Mouse (Mus musculus): ENCODE results near the gene Sptlc2.

Gene Sptlc2

DNA sequence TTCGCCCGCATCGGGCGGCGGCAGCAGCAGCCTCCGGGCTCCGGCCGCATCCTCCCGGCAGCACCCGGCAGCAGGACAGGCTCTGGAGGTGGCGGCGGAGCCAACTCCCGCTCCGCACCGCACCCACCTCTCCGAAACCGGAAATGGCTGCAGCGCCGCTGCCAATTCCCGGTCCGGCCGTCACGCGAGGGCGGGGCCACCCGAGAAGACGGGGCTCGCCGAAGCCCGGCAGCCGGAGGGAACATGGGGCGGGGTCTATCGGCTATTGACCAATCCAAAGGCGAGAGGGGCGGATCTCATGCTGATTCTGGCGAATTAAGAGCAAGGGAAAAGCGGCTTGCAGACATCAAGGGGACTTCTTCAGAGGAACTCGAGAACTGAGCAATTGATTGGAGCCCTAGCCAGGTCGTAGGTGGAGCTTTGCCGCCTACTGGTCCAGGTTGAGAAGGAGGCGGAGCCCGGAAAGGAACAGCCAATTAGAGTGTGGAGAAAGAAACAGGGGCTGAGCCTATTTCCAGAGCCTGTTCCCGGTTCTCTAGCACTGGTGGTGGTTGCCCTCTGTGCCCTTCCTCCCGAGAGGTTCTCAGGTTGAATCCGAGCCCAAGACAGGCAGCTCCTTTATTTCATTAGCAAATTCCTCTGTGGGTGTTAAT is at the start of gene Sptlc2:
Sptlc2 (minus strand) TSS at position 234 of the 653 bp plus-strand sequence.
- DNase-seq (ENCODE audit: low spot score in 2 of 2) = peak; percentile 99 to 100

DNA sequence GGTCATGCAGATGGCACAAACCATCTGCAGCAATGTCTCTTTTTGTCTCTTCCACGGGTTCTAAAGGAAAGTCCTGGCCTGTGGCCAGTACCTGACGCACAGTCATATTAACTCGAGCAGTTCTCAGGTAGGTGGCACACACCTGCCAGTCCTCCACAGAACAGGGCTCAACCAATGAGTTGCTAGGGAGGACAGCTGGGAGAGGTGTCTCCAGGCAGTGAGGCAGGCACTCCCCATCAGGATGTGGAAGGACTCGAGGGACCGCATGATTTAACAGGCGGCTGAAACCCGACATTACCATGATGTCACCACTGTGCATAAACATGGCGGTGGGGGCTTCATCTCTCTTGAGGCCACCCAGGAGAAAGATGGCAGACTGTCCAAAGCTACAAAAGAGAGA is 40.7 kb upstream of the Sptlc2 start:
- no peak for DNase-seq (ENCODE audit: low spot score in 2 of 2)

DNA sequence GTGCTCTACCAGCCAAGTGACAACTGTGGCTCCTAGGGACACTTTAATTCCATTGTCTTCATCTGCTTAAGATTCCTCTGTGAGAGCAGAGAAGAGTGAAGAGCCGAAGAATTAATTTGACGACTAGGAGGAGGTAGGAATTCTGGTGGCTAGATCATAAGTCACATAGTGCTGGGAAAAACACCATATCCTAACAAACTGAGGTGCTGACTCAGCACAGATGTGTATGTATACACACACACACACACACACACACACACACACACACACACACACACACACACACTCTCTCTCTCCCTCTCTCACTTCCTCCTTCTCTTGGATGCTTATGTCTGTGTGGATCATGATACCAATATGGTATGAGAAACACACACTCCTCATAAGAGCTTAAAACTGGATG is 40.1 kb upstream of the Sptlc2 start:
- DNase-seq (ENCODE audit: low spot score in 2 of 2) = no peak

DNA sequence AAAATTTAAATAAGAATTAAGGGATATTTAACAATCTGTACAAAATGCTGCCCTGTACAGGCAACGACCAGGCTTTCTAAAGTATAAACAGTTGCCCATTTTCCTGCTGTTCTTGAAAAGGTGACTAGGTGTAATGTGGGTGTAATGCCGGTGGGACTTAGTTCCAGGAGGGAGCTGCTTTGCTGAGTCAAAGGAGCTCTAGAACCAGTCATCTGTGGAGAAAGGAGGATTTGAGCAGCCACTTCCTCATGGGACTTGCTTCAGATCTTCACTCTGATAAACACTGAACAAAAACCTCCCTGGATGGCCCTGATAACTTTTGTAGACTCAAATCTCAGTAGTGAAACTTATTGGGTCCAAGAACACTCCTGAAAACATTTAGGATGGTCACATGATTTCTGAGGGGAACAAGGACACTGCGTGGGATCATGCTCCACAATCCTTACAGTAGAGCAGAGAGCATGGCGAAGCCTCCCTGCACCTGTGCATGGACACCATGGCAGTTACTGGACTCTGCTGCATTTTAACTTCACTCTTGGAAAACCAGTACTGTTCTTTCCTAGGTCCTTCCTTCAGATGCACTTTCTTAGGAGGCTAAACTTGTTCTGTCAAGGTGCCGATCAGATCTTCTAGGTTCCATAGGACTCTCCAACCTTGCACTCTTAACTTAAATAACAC is 38.3 kb upstream of the Sptlc2 start:
- no peak for DNase-seq (ENCODE audit: low spot score in 2 of 2)

DNA sequence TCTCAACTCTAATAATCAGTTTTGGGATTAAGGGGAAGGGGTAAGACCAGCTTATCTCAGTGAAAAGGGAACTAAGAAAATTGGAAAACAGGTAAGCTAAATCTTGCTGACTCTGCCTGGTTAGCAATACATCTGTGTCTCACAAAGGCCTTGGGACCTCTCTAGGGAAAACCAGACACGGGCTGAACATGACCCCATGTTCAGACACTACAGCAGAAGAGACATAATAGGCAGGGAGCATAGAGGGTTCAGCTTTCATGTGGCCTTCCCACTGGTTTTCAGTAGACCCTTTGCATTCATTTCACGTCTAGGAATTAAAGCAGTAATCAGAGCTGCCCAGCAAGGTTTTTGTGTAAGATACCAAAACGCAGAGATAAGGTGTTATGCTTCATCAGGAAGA is 36.4 kb upstream of the Sptlc2 start:
- no peak for DNase-seq (ENCODE audit: low spot score in 2 of 2)

DNA sequence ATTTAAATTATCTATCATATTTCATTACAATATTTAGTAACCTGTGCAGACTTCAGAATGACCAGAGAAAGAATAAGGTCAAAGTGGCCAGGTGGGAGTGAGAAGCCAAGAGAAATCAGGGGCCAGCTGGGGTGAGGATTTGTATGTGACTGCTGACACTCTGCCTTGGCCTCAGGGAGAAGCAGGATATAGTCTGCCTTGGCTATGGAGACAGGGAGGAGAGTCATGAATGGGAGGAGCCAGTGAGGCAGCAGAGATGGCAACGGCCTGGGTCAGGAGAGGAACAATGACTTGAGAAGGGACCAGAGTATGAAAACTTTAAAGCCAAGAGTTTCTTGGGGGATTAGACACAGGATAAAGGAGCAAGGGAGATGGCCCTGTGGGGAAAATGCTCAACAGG is 35.5 kb upstream of the Sptlc2 start:
- no peak for DNase-seq (ENCODE audit: low spot score in 2 of 2)

DNA sequence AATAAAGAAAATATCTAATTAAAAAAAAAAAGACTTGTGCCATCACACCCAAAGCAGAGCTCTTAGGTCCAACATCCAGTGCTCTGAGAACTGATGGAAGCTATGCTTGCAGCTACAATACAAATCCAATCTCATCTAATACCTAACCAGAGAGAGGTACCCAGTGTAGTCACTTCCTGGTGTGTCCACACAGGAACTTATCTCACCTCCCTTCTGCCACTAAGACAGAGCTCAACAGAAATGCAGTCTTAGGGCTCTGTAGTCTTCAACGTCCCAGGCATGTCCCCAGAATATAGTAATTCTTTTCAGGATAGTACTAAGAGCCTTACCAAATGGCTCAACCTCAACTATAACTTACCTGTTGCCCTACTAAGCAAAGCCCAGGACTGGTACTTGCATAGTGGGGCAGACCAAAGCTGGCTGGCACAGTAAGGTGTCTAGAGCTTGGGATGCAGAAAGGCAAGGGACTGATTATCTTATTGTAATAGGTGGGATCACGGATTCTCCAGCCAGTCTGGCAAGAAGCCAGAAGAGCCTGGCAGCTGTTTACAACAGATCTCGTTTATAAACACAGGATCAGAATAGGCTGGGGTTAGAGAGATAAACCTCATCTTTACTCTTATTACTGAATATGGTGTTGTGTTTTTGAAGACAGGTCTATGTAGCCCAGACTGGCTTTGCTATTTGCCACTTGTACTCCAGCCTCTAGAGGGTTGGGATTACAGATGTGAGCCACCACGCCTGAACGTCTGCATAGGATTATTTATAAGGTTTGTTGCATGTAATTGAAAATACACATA is 33.8 kb upstream of the Sptlc2 start:
- no peak for DNase-seq (ENCODE audit: low spot score in 2 of 2)

DNA sequence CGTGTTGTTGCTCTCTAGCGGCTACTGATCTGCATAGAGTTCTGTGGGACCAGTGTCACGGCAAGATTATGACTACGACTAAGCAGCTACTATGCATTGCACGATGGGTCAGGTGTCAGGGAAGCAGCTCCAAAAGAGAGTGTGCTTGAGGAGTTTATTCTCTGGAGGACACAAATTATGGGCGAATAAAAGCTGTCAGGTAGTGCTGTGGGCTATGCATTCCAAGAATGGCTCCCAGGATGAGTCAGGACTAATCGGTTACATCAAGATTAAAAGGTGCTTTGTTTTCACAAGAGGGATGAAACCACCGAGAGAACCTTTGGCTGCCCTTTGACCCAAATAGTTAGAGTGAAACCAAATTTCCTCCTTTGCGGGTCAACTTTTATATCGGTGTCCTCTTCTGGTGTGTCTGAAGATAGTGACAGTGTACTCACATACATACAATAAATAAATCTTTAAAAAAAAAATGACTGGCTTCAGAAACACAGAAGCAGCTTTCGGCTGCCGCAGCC is 31.9 kb upstream of the Sptlc2 start:
- DNase-seq (ENCODE audit: low spot score in 2 of 2) = no peak

DNA sequence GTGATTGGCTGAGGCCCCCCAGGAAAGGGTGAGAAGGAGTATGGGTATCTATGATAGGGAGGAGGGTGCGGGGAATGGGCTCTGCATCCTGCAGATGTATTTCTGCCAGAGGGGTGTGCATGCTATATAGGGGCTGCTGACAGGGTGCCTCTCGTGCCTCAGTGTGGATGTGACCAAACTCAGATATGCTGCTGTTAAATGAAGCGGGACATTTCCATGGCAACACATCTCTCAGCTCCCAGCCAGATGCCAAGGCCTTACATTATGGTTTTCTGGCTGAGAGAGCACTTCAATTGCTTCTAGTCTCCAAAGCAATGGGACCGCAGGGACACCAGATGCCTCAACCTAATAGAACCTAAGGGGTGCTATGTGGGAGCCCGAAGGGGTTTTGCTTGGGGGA is 30.8 kb upstream of the Sptlc2 start:
- DNase-seq (ENCODE audit: low spot score in 2 of 2) = peak; percentile 48 to 72

DNA sequence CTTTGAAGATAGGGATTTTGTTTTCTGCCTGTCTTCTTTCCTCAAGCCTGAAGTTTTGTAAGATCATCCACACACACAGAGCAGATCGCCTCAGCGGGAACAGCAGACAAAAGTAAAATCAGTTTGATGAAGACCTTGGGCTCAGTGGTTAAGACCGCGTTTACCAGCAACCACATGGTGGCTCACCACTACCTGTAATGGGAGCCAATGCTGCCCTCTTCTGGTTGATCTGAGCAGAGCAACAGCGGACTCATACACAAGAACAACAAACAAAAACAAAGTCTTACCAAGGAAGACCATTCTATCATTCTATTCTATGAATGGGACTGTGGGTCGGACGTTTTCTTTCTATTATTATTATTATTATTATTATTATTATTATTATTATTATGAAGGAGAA is 28.5 kb upstream of the Sptlc2 start:
- DNase-seq (ENCODE audit: low spot score in 2 of 2) = peak; percentile 35 to 57

DNA sequence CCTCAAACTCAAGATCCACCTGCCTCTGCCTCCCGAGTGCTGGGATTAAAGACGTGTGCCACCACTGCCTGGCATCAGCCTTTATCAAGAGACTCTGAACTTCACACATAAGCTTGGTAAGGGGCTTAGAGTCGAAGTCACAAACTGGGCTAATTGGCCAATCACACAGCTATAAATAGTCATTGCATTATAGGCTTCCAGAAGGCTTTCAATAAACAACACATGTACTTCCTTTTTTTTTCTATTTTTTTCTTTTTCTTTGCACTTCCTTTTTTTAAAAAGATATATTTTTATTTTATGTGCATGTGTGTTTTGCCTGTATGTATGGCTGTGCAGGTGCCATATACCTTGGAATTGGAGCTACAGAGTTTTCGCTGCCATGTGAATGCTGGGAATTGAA is 27.2 kb upstream of the Sptlc2 start:
- no peak for DNase-seq (ENCODE audit: low spot score in 2 of 2)

DNA sequence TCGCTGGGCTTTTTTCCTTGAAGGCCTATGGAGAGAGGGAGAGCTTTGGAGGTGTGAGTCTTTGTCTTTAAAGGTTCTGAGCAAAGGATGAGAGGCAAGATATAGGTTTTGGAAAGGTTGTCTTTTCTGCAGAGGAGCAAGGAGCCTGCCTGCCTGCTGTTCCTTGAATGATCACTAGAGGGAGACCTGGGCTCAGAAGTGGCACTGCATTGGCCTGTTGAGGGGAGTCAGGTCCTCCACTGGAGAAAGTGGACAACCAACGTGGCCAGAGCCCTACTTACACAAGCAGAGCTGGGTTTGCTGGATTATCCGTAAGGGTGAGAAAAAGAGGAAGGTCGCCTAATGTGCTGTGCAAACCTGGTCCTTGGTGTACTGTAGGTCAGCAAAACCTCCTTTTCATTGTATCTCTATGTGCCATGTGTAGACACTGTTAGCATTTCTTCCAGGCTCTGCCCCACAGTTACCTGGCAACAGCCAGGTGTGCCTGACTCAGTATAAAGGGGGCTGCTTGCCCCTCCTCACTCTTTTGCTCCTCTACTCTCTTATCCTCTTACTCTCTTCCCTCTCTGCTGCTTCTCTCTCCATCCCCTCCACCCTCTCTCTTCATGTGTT is 25.1 kb upstream of the Sptlc2 start:
- peak; percentile 65 to 80 for DNase-seq (ENCODE audit: low spot score in 2 of 2)

DNA sequence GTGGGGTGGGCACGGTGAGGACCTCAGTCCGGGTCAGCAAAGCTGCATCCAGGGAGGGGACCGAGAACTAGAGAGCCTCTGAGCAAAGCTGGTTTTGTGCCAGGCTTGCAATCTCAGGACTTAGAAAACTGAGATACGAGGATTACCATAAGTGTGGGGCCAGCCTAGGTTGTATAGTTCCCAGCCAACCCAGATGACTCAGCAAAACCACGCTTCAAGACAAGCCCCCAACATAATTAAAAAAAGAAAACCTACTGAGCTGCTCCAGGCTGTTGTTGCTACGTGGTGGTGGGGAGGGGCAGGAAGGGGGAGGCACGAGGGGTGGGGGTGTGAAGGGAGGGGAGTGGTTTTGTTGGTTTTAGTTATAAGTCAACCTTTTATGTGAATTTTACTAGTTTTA is 22.8 kb upstream of the Sptlc2 start:
- DNase-seq (ENCODE audit: low spot score in 2 of 2) = no peak

DNA sequence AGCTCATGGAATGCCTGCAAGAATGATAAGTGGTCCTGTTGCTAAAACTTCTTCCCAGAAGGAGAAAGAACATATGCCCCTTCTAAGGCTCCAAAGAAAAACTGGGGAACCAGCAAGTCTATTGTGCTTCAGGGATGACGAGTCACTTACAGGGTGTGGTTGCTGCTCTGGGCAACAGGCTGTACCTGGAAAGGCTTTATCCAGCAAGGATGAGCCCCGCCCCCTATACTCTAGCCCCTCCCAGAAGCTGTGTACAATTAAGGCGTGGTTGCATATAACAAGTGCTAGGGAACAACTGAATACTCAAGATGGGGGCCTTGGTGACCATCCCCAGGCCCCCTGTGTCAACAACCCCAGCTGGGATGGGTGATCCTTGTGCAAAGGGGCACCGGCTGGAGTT is 21.0 kb upstream of the Sptlc2 start:
- no peak for DNase-seq (ENCODE audit: low spot score in 2 of 2)

DNA sequence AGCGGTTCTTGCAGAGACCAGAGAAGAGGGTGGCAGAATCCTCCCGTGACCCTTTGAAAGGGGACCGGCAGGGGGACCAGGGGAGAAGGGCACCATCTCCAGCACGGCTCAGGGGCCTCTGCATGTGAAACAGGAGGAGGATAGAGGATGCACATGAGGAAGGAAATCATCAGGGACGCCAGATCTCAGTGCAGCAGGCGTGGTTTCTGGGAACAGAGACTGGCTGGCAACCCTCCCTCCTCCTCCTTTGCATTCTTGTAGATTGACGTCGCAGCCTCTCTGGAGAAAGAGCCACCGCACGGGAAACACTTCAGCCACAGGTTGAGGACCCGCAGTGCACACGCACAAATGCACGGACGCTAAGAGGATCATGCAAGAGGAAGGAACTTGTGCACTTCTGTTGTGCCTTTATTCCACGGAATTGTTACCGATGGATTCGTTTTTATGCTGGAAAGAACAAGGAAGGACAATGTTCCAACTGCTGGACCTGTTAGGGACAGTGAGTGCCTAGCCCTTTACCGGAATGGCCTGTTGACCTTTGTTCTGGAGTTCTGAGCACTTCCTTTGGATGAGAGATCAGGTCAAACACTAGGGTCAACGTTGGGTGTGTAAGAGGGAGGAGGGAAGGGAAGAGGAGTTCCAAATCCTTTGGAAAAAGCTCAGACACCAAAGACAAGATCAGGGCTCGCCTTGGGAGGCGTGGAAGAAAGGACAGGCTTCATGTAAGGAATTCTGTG is 19.9 kb upstream of the Sptlc2 start:
- DNase-seq (ENCODE audit: low spot score in 2 of 2) = peak in 1 of 2 experiments; percentile 32

DNA sequence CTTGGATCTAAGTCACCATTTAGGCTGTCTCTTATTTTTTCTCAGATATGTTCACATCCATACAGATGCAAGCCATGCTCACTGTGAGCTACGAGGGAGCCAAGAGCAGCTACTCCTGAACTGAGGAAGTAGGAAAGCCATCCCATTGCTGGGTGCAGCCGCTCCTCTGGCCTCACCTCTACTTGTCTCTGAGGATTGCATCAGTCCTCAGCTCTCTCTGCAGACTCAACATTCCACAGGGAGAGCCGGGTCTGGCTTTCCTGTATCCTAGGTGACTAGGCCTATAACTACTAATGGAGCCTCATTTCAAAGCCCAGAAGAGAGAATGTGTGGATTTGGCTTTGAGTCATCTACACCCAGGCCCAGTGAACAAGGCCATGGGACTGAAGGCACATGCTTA is 17.6 kb upstream of the Sptlc2 start:
- no peak for DNase-seq (ENCODE audit: low spot score in 2 of 2)

DNA sequence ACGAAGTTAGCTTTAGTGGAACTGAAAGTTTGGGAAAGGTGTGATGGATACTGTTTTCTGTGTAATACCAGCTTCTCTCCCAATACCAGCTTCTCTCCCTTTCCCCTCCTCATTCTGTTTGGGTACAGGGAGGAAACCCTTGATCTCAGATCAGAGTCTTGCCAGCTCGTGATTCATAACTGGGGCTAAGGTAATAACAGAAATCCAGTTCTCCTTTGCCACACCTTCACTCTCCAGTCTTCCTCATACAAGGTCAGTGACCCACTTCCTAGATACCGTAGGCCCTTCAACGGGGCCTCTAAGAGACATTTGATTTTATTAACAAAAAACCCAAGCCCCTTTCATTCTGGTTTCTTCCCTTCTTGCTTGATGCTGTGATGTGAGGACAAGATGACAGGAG is 17.0 kb upstream of the Sptlc2 start:
- DNase-seq (ENCODE audit: low spot score in 2 of 2) = no peak

DNA sequence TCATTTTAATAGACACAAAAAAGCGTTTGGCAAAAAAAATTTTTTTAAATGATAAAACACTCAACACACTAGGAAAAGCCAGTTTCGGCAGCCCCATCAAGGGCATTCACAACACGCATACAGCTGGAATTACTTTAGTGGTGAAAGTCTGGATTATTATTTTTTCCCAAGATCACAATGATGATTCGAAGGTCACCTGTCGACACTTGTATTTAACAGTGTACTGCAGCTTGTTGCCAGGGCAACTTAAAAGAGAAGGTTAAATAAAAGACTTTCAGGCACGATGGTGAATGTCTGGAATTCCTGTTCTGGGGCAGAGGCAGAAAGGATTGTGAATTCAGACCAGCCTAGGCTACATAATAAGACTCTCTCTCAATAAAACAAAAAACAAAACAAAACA is 13.7 kb upstream of the Sptlc2 start:
- DNase-seq (ENCODE audit: low spot score in 2 of 2) = no peak

DNA sequence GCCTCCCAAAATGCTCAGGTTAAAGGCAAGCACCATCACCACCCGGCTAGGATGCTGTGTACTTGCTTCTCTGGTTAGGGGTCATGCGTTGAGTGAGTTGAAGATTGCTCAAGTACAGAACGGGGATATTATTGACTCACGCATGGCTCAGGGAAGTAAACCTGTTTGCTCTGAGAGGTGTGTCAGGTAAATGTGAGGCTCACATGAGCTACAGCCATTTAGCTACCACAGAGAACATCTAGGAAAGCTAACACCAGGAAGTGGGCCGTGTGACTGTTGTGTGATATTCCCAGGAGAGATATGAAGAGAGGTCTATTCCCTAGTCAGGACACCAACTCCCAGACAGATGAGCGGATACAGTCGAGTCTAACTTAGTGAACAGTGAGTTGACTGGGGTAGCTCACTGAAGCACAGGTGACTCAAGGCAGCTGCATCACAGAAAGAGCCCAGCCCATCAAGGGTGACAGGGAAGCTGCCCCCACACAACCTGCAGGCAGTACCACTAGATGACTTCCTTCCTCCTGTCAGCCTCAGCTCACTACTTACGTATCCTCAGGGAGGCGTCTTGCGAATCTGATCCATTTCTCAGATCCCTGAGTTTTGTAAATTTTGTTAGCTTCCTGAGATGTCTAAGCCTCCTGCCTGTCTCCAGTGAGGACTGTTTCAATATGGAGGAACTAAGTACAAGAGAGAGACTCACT is 11.1 kb upstream of the Sptlc2 start:
- no peak for DNase-seq (ENCODE audit: low spot score in 2 of 2)

DNA sequence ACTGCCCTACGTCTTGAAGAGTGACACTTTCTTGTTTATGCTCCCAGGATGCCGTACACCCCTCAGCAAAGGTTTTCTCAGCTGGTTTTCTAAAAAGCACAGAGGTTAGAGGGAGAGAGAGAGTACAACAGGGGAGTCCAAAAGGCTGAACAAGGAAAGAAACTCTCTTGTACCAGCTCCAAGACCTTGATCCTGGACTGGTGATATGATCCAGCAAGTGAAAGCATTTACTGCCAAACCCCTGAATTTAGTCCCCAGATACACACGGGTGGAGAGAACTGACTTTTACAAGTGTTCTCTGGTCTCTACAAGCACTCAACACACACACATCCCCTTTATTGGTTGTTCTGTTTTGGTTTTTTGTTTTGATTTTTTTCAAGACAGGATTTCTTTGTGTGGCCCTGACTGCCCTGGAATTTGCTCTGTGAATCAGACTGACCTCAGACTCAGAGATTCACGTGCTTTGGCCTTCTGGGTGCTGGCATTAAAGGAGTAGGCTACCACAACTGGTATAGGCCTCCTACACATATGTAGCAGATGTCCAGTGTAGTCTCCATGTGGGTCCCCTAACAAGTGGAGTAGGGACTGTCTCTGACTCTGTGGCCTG is 9.8 kb upstream of the Sptlc2 start:
- DNase-seq (ENCODE audit: low spot score in 2 of 2) = no peak

DNA sequence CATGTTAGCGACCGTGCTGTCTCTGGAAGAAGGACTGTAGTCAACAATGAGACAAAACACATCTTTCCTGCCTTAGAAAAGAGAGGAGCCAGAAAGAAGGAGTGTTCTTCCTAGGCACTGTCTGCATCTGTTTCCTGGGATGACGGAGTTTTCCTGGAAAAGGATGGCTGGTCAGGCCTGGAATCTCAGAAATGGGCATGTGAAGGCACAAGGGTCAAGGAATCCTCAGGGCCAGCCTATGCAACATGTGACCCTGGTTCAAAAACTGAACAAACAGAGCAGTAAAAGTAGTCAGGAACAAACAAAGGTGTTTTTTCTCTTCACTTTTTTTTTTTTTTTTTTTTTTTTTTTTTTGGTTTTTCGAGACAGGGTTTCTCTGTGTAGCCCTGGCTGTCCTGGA is 9.0 kb upstream of the Sptlc2 start:
- no peak for DNase-seq (ENCODE audit: low spot score in 2 of 2)
